Comparison of ENCODE assay signal across 12 mouse cellular contexts in the genomic region with DNA sequence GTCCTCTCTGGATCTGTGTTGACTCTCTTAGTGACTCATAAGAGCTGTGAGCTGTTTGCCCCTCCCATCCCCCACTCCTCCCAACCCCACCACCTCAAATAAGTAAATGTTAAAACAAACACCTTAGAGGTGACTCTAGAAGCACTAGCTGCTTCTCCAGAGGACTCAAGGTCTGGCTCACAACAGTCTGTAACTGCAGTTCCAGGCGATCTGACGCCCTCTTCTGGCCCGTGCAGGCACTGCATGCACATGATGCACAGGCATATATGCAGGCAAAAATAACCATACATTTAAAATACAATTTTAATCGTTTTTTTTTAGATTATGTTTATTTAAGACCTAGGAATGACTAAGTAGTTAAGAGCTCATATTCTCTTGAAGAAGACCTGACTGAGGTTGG. TPM values are rescaled to one million over a fixed set of nuclear protein-coding genes. Genes with fewer than 3 reads are reported as not detected.
A peak's percentile ranks its signal among the peaks of the same experiment; 100 is the strongest.
DNase-seq lines count a peak whose midpoint lies in the region; ATAC-seq and TF ChIP-seq lines count a peak whose summit lies in the region.
"Had no signal": no experiment of that assay in that cellular context is flagged by ENCODE, and none has a peak within 500 bp of the region (broad histone marks: within the 10 kb centered on the region; RNA-seq: fewer than 3 reads in every experiment).

No protein-coding gene starts in this region.

- H3K27ac ChIP-seq in lung, embryonic 14.5 days (ENCODE audit: low read depth), result no peak overlapping the region
- no peak overlapping the region for H3K27ac ChIP-seq in stomach, embryonic 14.5 days (ENCODE audit: low read length)
- H3K27ac ChIP-seq in midbrain, embryonic 11.5 days (ENCODE audit: low read depth, low read length), result no peak overlapping the region
- H3K27ac ChIP-seq: embryonic facial prominence, embryonic 12.5 days; heart, embryonic 15.5 days; macrophage; neural tube, embryonic 12.5 days had no signal

- peak; percentile 46 for DNase-seq in embryo, embryonic 10 days (ENCODE audit: low spot score)
- DNase-seq in embryo, embryonic 11 days, result no peak
- peak; percentile 44 for DNase-seq in lung, embryonic 14.5 days
- DNase-seq in lung, postnatal 36 days, result no peak
- peak; percentile 57 for DNase-seq in T-cell, adult 2 months (ENCODE audit: low spot score)
- DNase-seq in adrenal gland, postnatal 10 days, result no peak
- DNase-seq in midbrain, embryonic 11.5 days (ENCODE audit: low spot score, missing footprints), result no peak

- no peaks in the 10 kb centered on the region for H3K36me3 ChIP-seq in lung, embryonic 14.5 days (ENCODE audit: insufficient read depth)
- no peaks in the 10 kb centered on the region for H3K36me3 ChIP-seq in stomach, embryonic 14.5 days (ENCODE audit: control insufficient read depth, insufficient read depth, low read length)
- H3K36me3 ChIP-seq in midbrain, embryonic 11.5 days (ENCODE audit: control insufficient read depth, insufficient read depth, low read length), result no peaks in the 10 kb centered on the region
- H3K36me3 ChIP-seq: embryonic facial prominence, embryonic 12.5 days; heart, embryonic 15.5 days; neural tube, embryonic 12.5 days had no signal

- H3K9ac ChIP-seq in lung, embryonic 14.5 days, result no peak overlapping the region
- H3K9ac ChIP-seq in stomach, embryonic 14.5 days (replicated peaks; ENCODE audit: low read depth, low read length), result no peak overlapping the region
- H3K9ac ChIP-seq in midbrain, embryonic 11.5 days (ENCODE audit: low read length), result no peak overlapping the region
- H3K9ac ChIP-seq: embryonic facial prominence, embryonic 12.5 days; heart, embryonic 15.5 days; neural tube, embryonic 12.5 days had no signal

- H3K9me3 ChIP-seq in lung, embryonic 14.5 days (ENCODE audit: low read depth, low read length), result no peaks in the 10 kb centered on the region
- H3K9me3 ChIP-seq in stomach, embryonic 14.5 days (ENCODE audit: control insufficient read depth, low read depth, low read length), result no peaks in the 10 kb centered on the region
- no peaks in the 10 kb centered on the region for H3K9me3 ChIP-seq in midbrain, embryonic 11.5 days (ENCODE audit: control insufficient read depth, low read length)
- H3K9me3 ChIP-seq: embryonic facial prominence, embryonic 12.5 days; heart, embryonic 15.5 days; neural tube, embryonic 12.5 days had no signal

- H3K27me3 ChIP-seq in lung, embryonic 14.5 days (ENCODE audit: insufficient read depth, low read length), result no peaks in the 10 kb centered on the region
- no peaks in the 10 kb centered on the region for H3K27me3 ChIP-seq in stomach, embryonic 14.5 days (ENCODE audit: control insufficient read depth, insufficient read depth, low read length)
- no peaks in the 10 kb centered on the region; the same call in 1 of the 2 replicates for H3K27me3 ChIP-seq in midbrain, embryonic 11.5 days (ENCODE audit: control insufficient read depth, insufficient read depth, low read length)
- H3K27me3 ChIP-seq: embryonic facial prominence, embryonic 12.5 days; neural tube, embryonic 12.5 days had no signal

- H3K4me3 ChIP-seq in lung, embryonic 14.5 days (ENCODE audit: low read depth, low read length), result no peak overlapping the region
- no peak overlapping the region for H3K4me3 ChIP-seq in stomach, embryonic 14.5 days (ENCODE audit: low read depth, low read length)
- H3K4me3 ChIP-seq in midbrain, embryonic 11.5 days (ENCODE audit: low read depth, low read length), result no peak overlapping the region
- H3K4me3 ChIP-seq: embryonic facial prominence, embryonic 12.5 days; heart, embryonic 15.5 days; neural tube, embryonic 12.5 days had no signal

- WGBS in lung, embryonic 14.5 days, result 22% methylated on average over 4 of the region's 4 CpGs
- WGBS in stomach, embryonic 14.5 days, result 24% methylated on average over 4 of the region's 4 CpGs
- WGBS in midbrain, embryonic 11.5 days, result 40% methylated on average over 4 of the region's 4 CpGs

- no peak for ATAC-seq in lung, embryonic 14.5 days (ENCODE audit: insufficient read depth)
- peak; percentile 28; the same call in 1 of the 2 replicates for ATAC-seq in stomach, embryonic 14.5 days (ENCODE audit: insufficient number of reproducible peaks, insufficient read depth, low FRiP score, low read depth)
- no peak for ATAC-seq in midbrain, embryonic 11.5 days (ENCODE audit: low FRiP score)

- TF ChIP-seq CTCF in lung, embryonic 14.5 days (IDR thresholded peaks at IDR 0.05; ENCODE audit: low read depth), result peak; percentile 60

- H3K4me2 ChIP-seq in lung, embryonic 14.5 days, result no peak overlapping the region
- H3K4me2 ChIP-seq in stomach, embryonic 14.5 days (replicated peaks; ENCODE audit: low read depth, low read length), result no peak overlapping the region
- no peak overlapping the region for H3K4me2 ChIP-seq in midbrain, embryonic 11.5 days
- H3K4me2 ChIP-seq: embryonic facial prominence, embryonic 12.5 days; heart, embryonic 15.5 days; neural tube, embryonic 12.5 days had no signal

- H3K4me1 ChIP-seq in lung, embryonic 14.5 days (ENCODE audit: insufficient read depth), result peaks cover 3% of the 10 kb centered on the region; the same call in 1 of the 2 replicates
- H3K4me1 ChIP-seq in stomach, embryonic 14.5 days (ENCODE audit: control insufficient read depth, insufficient read depth, low read length), result peaks cover 14% of the 10 kb centered on the region; the same call in 1 of the 2 replicates
- H3K4me1 ChIP-seq in midbrain, embryonic 11.5 days (ENCODE audit: control insufficient read depth, insufficient read depth, low read length), result no peaks in the 10 kb centered on the region

RNA-seq across cellular contexts. Expression of a gene that starts 5.7 kb away (rescaled TPM):
- 2.4 and 2.7 TPM in 2 replicates for polyA plus RNA-seq in lung, embryonic 14.5 days (2014; fragmentation: Nextera tagmentation; extraction: Ambion mirVana)
- 4.1 and 4.3 TPM in 2 replicates for polyA plus RNA-seq in stomach, embryonic 14.5 days (2014; fragmentation: Nextera tagmentation; extraction: Ambion mirVana)
- 1 to 10 TPM; 4.7 to 6.7 TPM for total RNA-seq in adrenal gland, postnatal 10 days (2021)
- polyA plus RNA-seq in midbrain, embryonic 11.5 days (2014; fragmentation: Nextera tagmentation; extraction: Ambion mirVana), result 1.7 and 1.8 TPM in 2 replicates

RNA-seq across cellular contexts. Expression of a gene that starts 19.3 kb away (rescaled TPM):
- 1.8 and 2.8 TPM in 2 replicates for polyA plus RNA-seq in lung, embryonic 14.5 days (2014; fragmentation: Nextera tagmentation; extraction: Ambion mirVana)
- 3.4 TPM in 2 replicates for polyA plus RNA-seq in stomach, embryonic 14.5 days (2014; fragmentation: Nextera tagmentation; extraction: Ambion mirVana)
- total RNA-seq in adrenal gland, postnatal 10 days (2021), result 10 to 100 TPM; 29.8 to 30.2 TPM
- polyA plus RNA-seq in midbrain, embryonic 11.5 days (2014; fragmentation: Nextera tagmentation; extraction: Ambion mirVana), result 1.7 and 1.8 TPM in 2 replicates

RNA-seq across cellular contexts. Expression of a gene that starts 36.3 kb away (rescaled TPM):
- 36.0 and 45.4 TPM in 2 replicates for polyA plus RNA-seq in lung, embryonic 14.5 days (2014; fragmentation: Nextera tagmentation; extraction: Ambion mirVana)
- 32.5 and 37.3 TPM in 2 replicates for polyA plus RNA-seq in stomach, embryonic 14.5 days (2014; fragmentation: Nextera tagmentation; extraction: Ambion mirVana)
- 10 to 100 TPM; 31.3 to 39.3 TPM for total RNA-seq in adrenal gland, postnatal 10 days (2021)
- polyA plus RNA-seq in midbrain, embryonic 11.5 days (2014; fragmentation: Nextera tagmentation; extraction: Ambion mirVana), result 24.6 and 30.2 TPM in 2 replicates

Comparison
In these comparisons a context has a peak if more than half of its experiments do, and no peak if none do; other contexts are left out.
1. DNase-seq: peak in embryo, embryonic 10 days (single experiment), lung, embryonic 14.5 days (single experiment) and T-cell, adult 2 months (single experiment); none in embryo, embryonic 11 days (single experiment), lung, postnatal 36 days (single experiment), adrenal gland, postnatal 10 days (single experiment) and midbrain, embryonic 11.5 days (single experiment).